Mouse (Mus musculus) forebrain, postnatal 0 days (tissue): ENCODE results near the gene Mcat. TPM values are rescaled to one million over a fixed set of nuclear protein-coding genes. Genes with fewer than 3 reads are reported as not detected.

Source experiments
- ATAC-seq: fragments of 200-750 bp; cut with Nextera tagmentation; 2 replicates; pipeline ENCODE4 v1.8.0; 2017; ENCODE audit warnings: mild to moderate bottlenecking, moderate library complexity
- DNase-seq: peaks from one replicate; pipeline ENCODE4 v3.0.0-alpha.2; 2015
- H3K27ac ChIP-seq: fragments of 300-500 bp; sonication (generic); 2 replicates; pipeline ENCODE4 v1.5.1; 2014; ENCODE audit warnings: low read depth, mild to moderate bottlenecking, antibody characterized with exemption, low read length, moderate library complexity, mixed read lengths
- H3K27me3 ChIP-seq: fragments of 300-500 bp; sonication (generic); 2 replicates; pipeline ENCODE4 v1.6.1; 2014; ENCODE audit warnings: mild to moderate bottlenecking, low read length, mixed read lengths; ENCODE audit not compliant: insufficient read depth
- H3K36me3 ChIP-seq: fragments of 300-500 bp; sonication (generic); 2 replicates; pipeline ENCODE4 v1.6.1; 2014; ENCODE audit warnings: mild to moderate bottlenecking, moderate library complexity; ENCODE audit not compliant: insufficient read depth
- H3K4me1 ChIP-seq: fragments of 300-500 bp; sonication (generic); 2 replicates; pipeline ENCODE4 v1.6.1; 2014; ENCODE audit warnings: antibody characterized with exemption; ENCODE audit not compliant: insufficient read depth
- H3K4me2 ChIP-seq: fragments of 300-500 bp; sonication (generic); 2 replicates; pipeline ENCODE4 v1.6.1; 2014; ENCODE audit warnings: low read depth, mild to moderate bottlenecking, moderate library complexity
- H3K4me3 ChIP-seq: fragments of 300-500 bp; sonication (generic); 2 replicates; pipeline ENCODE4 v1.5.1; 2014; ENCODE audit warnings: low read depth, low read length, mixed read lengths
- H3K9ac ChIP-seq: fragments of 300-500 bp; sonication (generic); 2 replicates; pipeline ENCODE4 v1.6.1; 2014; ENCODE audit warnings: mild to moderate bottlenecking
- H3K9me3 ChIP-seq: fragments of 300-500 bp; sonication (generic); 2 replicates; pipeline ENCODE4 v1.6.1; 2016; ENCODE audit warnings: low read length
- CTCF ChIP-seq: sonication (generic); IDR thresholded peaks from 2 replicates; pipeline ENCODE4 v1.5.1; 2016; ENCODE audit warnings: antibody characterized with exemption, control low read depth, low read depth
- WGBS: fragments of 180-500 bp; shearing (Covaris S2); extraction: QIAGEN DNeasy Blood & Tissue Kit; methylation state at CpG from one replicate; pipeline ENCODE4 v1.1.7; 2014; 5-methylcytosine and 5-hydroxymethylcytosine counted together
- polyA plus RNA-seq: library from polyadenylated mRNA; unstranded; fragments of >200 nt; fragmentation: Nextera tagmentation; extraction: Ambion mirVana; gene quantifications from 2 replicates; pipeline ENCODE4 v1.2.1, GENCODE M21; 2015
- total RNA-seq: library from RNA; depleted of rRNA; stranded (reverse); fragments of >200 nt; gene quantifications from 2 replicates; pipeline ENCODE4 v1.2.3, GENCODE M21; 2014; rRNA removed

The Mcat gene
- 50.3 and 53.8 TPM in 2 replicates for total RNA-seq
- polyA plus RNA-seq, result 40.9 and 46.3 TPM in 2 replicates

GRCm38 (mm10) chr15:83563327-83563856 lies at the start of gene Mcat, which contains the start of gene Tspo:
Gene Mcat, minus strand, starts transcription at chr15:83563787.
Gene Tspo, plus strand, starts transcription at chr15:83563592.
- ATAC-seq, result no peak; the same call in 1 of the 2 replicates
- Histone ChIP-seq H3K4me1 (peaks cover 11% of the 10 kb centered on the region), H3K4me2 (peak within 1 kb of the TSS; percentile 58), H3K27ac (no peak within 1 kb of the TSS), H3K36me3 (no peaks in the 10 kb centered on the region), H3K4me3 (peak within 1 kb of the TSS; percentile 25), H3K27me3 (peaks cover 7% of the 10 kb centered on the region; the same call in 1 of the 2 replicates), H3K9me3 (no peaks in the 10 kb centered on the region), H3K9ac (peak within 1 kb of the TSS; percentile 33)
- no peak for TF ChIP-seq CTCF
- 3% methylated on average over 28 of the region's 28 CpGs for WGBS
- DNase-seq, result no peak

GRCm38 (mm10) chr15:83607115-83607802 lies 43.7 kb upstream of the Mcat start:
- ATAC-seq (peak; percentile 53), DNase-seq (peak; percentile 71)
- Histone ChIP-seq H3K27me3 (no peaks in the 10 kb centered on the region), H3K4me1 (no peaks in the 10 kb centered on the region), H3K27ac (no peak overlapping the region), H3K9me3 (no peaks in the 10 kb centered on the region), H3K4me3 (no peak overlapping the region), H3K36me3 (peaks cover 11% of the 10 kb centered on the region; the same call in 1 of the 2 replicates), H3K9ac (no peak overlapping the region), H3K4me2 (no peak overlapping the region)
- WGBS, result 51% methylated on average over 15 of the region's 15 CpGs
- peak; percentile 83 for TF ChIP-seq CTCF

GRCm38 (mm10) chr15:83606700-83607099 lies 43.1 kb upstream of the Mcat start:
- no peak overlapping the region for H3K4me3 ChIP-seq
- H3K27ac ChIP-seq, result no peak overlapping the region
- 87% methylated on average over 8 of the region's 8 CpGs for WGBS
- H3K4me2 ChIP-seq, result no peak overlapping the region
- no peak for TF ChIP-seq CTCF
- no peak for ATAC-seq
- no peak overlapping the region for H3K9ac ChIP-seq
- 0 out of 2 replicates have a peak, but pooled peaks cover 8% of the 10 kb centered on the region for H3K36me3 ChIP-seq
- no peaks in the 10 kb centered on the region for H3K4me1 ChIP-seq
- H3K27me3 ChIP-seq, result no peaks in the 10 kb centered on the region
- no peaks in the 10 kb centered on the region for H3K9me3 ChIP-seq
- no peak for DNase-seq

GRCm38 (mm10) chr15:83606216-83606615 lies 42.6 kb upstream of the Mcat start:
- no peaks in the 10 kb centered on the region for H3K4me1 ChIP-seq
- H3K27ac ChIP-seq, result no peak overlapping the region
- no peak overlapping the region for H3K4me3 ChIP-seq
- H3K27me3 ChIP-seq, result no peaks in the 10 kb centered on the region
- 0 out of 2 replicates have a peak, but pooled peaks cover 3% of the 10 kb centered on the region for H3K36me3 ChIP-seq
- H3K9ac ChIP-seq, result no peak overlapping the region
- H3K4me2 ChIP-seq, result no peak overlapping the region
- H3K9me3 ChIP-seq, result no peaks in the 10 kb centered on the region
- no peak for DNase-seq
- WGBS, result 90% methylated on average over 11 of the region's 11 CpGs
- no peak for TF ChIP-seq CTCF
- ATAC-seq, result no peak

- no peak for ATAC-seq
- Histone ChIP-seq H3K9me3 (no peaks in the 10 kb centered on the region), H3K4me2 (no peak overlapping the region), H3K27ac (no peak overlapping the region), H3K9ac (no peak overlapping the region), H3K4me1 (no peaks in the 10 kb centered on the region), H3K27me3 (no peaks in the 10 kb centered on the region), H3K4me3 (no peak overlapping the region), H3K36me3 (0 out of 2 replicates have a peak, but pooled peaks cover 3% of the 10 kb centered on the region)
- 96% methylated on average over 7 of the region's 7 CpGs for WGBS
- DNase-seq, result no peak
- TF ChIP-seq CTCF, result no peak
Measured at GRCm38 (mm10) chr15:83603426-83603825, 39.8 kb upstream of the Mcat start.

GRCm38 (mm10) chr15:83603046-83603396 lies 39.4 kb upstream of the Mcat start:
- 92% methylated on average over 1 of the region's 1 CpGs for WGBS
- Histone ChIP-seq H3K27me3 (no peaks in the 10 kb centered on the region), H3K9ac (no peak overlapping the region), H3K4me1 (no peaks in the 10 kb centered on the region), H3K4me3 (no peak overlapping the region), H3K4me2 (no peak overlapping the region), H3K27ac (no peak overlapping the region), H3K36me3 (0 out of 2 replicates have a peak, but pooled peaks cover 3% of the 10 kb centered on the region), H3K9me3 (no peaks in the 10 kb centered on the region)
- TF ChIP-seq CTCF, result no peak
- ATAC-seq (no peak), DNase-seq (no peak)

- Histone ChIP-seq H3K27me3 (no peaks in the 10 kb centered on the region), H3K4me1 (no peaks in the 10 kb centered on the region), H3K4me2 (no peak overlapping the region), H3K27ac (no peak overlapping the region), H3K4me3 (no peak overlapping the region), H3K36me3 (no peaks in the 10 kb centered on the region), H3K9ac (no peak overlapping the region), H3K9me3 (no peaks in the 10 kb centered on the region)
- DNase-seq (no peak), ATAC-seq (no peak; the same call in 1 of the 2 replicates)
- 74% methylated on average over 13 of the region's 13 CpGs for WGBS
- no peak for TF ChIP-seq CTCF
Measured at GRCm38 (mm10) chr15:83602372-83603045, 38.9 kb upstream of the Mcat start.
